Mouse (Mus musculus) forebrain, embryonic 11.5 days (tissue): ENCODE data around the gene Psma1. TPM values are rescaled to one million over a fixed set of nuclear protein-coding genes. Genes with fewer than 3 reads are reported as not detected.

Experiments
- ATAC-seq: fragments of 200-750 bp; cut with Nextera tagmentation; replicated peaks from 2 replicates; pipeline ENCODE4 v1.8.0; 2017; ENCODE audit warnings: moderate TSS enrichment; ENCODE audit not compliant: low FRiP score
- DNase-seq: peaks from one replicate; pipeline ENCODE4 v3.0.0-alpha.2; 2017; ENCODE audit warnings: low spot score
- H3K27ac ChIP-seq: fragments of 300-500 bp; sonication (generic); 2 replicates; pipeline ENCODE4 v1.5.1; 2014; ENCODE audit warnings: low read depth, low read length
- H3K27me3 ChIP-seq: fragments of 300-500 bp; sonication (generic); 2 replicates; pipeline ENCODE4 v1.6.1; 2014; ENCODE audit warnings: mild to moderate bottlenecking, low read length, mixed read lengths; ENCODE audit not compliant: control insufficient read depth, insufficient read depth
- H3K36me3 ChIP-seq: fragments of 300-500 bp; sonication (generic); 2 replicates; pipeline ENCODE4 v1.6.1; 2014; ENCODE audit warnings: mild to moderate bottlenecking, low read length, moderate library complexity, mixed read lengths; ENCODE audit not compliant: control insufficient read depth, insufficient read depth
- H3K4me1 ChIP-seq: fragments of 300-500 bp; sonication (generic); replicated peaks from 2 replicates; pipeline ENCODE4 v1.6.1; 2014; ENCODE audit warnings: low read length, mixed read lengths; ENCODE audit not compliant: control insufficient read depth, insufficient read depth
- H3K4me2 ChIP-seq: fragments of 300-500 bp; sonication (generic); 2 replicates; pipeline ENCODE4 v1.6.1; 2014; ENCODE audit warnings: low read depth, mild to moderate bottlenecking, low read length, moderate library complexity, mixed read lengths; ENCODE audit not compliant: severe bottlenecking
- H3K4me3 ChIP-seq: fragments of 300-500 bp; sonication (generic); 2 replicates; pipeline ENCODE4 v1.5.1; 2014; ENCODE audit warnings: low read depth, low read length
- H3K9ac ChIP-seq: fragments of 300-500 bp; sonication (generic); 2 replicates; pipeline ENCODE4 v1.6.1; 2014; ENCODE audit warnings: low read length
- H3K9me3 ChIP-seq: fragments of 300-500 bp; sonication (generic); 2 replicates; pipeline ENCODE4 v1.6.1; 2016; ENCODE audit warnings: low read length, mixed read lengths; ENCODE audit not compliant: control insufficient read depth
- WGBS: fragments of 180-500 bp; shearing (Covaris S2); extraction: QIAGEN DNeasy Blood & Tissue Kit; methylation state at CpG from one replicate; pipeline ENCODE4 v1.1.7; 2014; 5-methylcytosine and 5-hydroxymethylcytosine counted together
- polyA plus RNA-seq: library from polyadenylated mRNA; unstranded; fragments of >200 nt; fragmentation: Nextera tagmentation; extraction: Ambion mirVana; gene quantifications from 2 replicates; pipeline ENCODE4 v1.2.1, GENCODE M21; 2014

The Psma1 gene
- polyA plus RNA-seq, 1 experiment from 2014 or later, result 477 TPM

DNA sequence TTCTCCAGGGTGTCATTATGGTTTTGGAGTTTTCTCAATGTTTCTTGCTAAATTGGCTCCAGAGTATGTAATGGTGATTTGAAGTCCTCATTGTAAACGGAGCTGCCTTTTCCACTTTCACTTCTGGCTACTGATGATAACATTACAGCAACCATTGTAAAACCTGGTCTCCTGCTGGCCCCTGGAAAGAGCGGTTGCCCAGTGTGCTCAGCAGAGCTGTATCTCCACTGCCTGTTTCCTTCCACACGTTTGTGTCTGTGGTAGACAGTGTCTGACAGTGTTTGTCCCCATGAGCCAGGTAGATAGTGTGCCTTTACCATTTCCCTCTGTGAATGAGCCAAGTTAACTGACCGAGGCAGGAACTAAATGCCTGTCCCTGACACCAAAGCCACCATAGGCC, 33.1 kb upstream of the Psma1 start:
- ATAC-seq (no peak), DNase-seq (no peak)
- Histone ChIP-seq H3K9me3 (no peaks in the 10 kb centered on the region), H3K4me1 (no peaks in the 10 kb centered on the region), H3K4me2 (no peak overlapping the region), H3K9ac (no peak overlapping the region), H3K4me3 (no peak overlapping the region), H3K36me3 (no peaks in the 10 kb centered on the region), H3K27me3 (peaks cover 8% of the 10 kb centered on the region), H3K27ac (no peak overlapping the region)
- WGBS, result 67% methylated on average over 4 of the region's 4 CpGs

DNA sequence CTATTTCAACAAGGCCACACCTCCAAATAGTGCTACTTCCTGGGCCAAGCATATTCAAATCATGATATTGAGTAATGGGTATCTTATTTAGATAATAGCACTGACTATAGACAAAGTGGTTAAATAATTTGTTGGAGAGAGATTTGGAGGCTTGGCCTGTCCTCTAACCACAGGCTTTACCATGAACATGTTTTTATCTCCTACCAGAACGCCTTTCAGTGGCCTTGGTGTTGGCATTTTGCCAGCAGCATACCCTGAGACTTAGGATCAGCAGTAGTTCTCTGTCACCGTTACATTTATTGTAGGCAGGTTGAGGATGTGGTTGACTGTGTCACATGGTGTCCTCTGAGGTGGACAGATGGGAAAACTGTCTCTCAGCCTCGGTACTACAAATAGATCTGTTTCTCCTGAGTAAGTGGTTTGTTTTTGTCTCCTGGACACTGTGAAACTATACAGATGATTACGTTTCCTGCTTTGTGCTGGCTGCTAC, 25.4 kb upstream of the Psma1 start:
- Histone ChIP-seq H3K9me3 (no peaks in the 10 kb centered on the region), H3K27ac (no peak overlapping the region), H3K27me3 (no peaks in the 10 kb centered on the region), H3K9ac (no peak overlapping the region), H3K4me1 (no peaks in the 10 kb centered on the region), H3K36me3 (no peaks in the 10 kb centered on the region), H3K4me2 (no peak overlapping the region), H3K4me3 (no peak overlapping the region)
- ATAC-seq, result no peak
- WGBS, result 84% methylated on average over 4 of the region's 4 CpGs
- no peak for DNase-seq

DNA sequence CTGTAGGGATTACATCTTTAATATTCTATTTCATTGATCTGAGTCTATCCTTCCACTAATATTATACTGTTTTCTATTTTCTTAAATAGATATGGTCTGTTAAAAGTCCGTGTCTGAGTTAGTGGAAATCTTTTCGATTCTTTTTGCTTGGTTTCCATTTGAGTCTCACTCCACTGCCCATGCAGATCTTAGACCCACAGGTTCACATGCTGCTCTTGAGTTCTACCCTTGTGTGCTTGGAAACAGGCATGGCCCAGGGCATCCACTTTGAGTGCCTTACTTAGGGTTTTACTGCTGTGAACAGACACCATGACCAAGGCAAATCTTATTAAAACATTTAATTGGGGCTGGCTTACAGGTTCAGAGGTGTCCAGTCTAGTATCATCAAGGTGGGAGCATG, 24.9 kb upstream of the Psma1 start:
- 86% methylated on average over 2 of the region's 2 CpGs for WGBS
- Histone ChIP-seq H3K36me3 (no peaks in the 10 kb centered on the region), H3K4me1 (no peaks in the 10 kb centered on the region), H3K9me3 (no peaks in the 10 kb centered on the region), H3K4me2 (no peak overlapping the region), H3K4me3 (no peak overlapping the region), H3K27me3 (no peaks in the 10 kb centered on the region), H3K9ac (no peak overlapping the region), H3K27ac (no peak overlapping the region)
- no peak for DNase-seq
- no peak for ATAC-seq

DNA sequence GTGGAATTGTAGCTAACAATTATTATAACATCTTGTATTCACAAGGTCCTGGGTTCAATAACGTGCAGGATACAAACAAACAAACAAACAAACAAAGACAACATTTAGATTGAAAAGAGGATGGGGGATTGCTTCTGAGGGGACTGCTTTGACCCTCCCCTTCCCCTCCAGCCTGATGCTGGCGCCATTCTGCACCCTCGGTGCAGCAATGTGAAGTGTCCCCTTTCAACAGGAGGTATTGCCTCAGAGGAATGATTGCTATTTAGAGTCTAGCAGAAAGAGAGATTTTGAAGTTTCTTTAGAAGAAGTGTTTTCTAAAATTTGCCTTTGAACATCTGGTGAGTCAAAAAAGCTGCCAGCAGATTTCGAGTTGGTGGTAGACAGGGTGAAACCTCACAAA, 23.3 kb upstream of the Psma1 start:
- no peak overlapping the region for H3K4me3 ChIP-seq
- H3K4me1 ChIP-seq, result no peaks in the 10 kb centered on the region
- ATAC-seq (no peak), DNase-seq (no peak)
- H3K27ac ChIP-seq, result no peak overlapping the region
- no peak overlapping the region for H3K4me2 ChIP-seq
- no peaks in the 10 kb centered on the region for H3K9me3 ChIP-seq
- 70% methylated on average over 4 of the region's 4 CpGs for WGBS
- H3K27me3 ChIP-seq, result no peaks in the 10 kb centered on the region
- H3K9ac ChIP-seq, result no peak overlapping the region
- no peaks in the 10 kb centered on the region for H3K36me3 ChIP-seq

DNA sequence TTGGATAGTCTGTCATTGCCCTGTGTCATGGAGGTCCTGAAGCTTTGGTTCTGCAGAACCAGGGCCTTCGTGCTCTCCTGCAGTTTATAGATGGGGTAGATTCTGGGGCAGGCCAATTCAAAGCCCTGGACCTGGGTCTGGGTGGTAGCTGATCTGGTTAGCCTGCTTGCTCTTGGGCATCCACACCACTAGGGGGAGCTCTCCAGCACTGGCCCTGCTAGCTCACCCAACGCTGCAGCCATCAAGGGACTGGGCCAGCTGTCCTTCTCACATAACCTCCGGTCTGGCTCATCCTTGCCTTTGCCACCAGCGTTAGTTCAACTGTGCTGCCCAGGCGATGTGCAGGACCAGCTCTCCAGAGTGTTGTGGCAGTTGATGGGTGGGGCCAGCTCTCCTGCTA, 18.8 kb upstream of the Psma1 start:
- Histone ChIP-seq H3K9ac (no peak overlapping the region), H3K4me1 (no peaks in the 10 kb centered on the region), H3K4me3 (no peak overlapping the region), H3K4me2 (no peak overlapping the region), H3K27ac (no peak overlapping the region), H3K36me3 (no peaks in the 10 kb centered on the region), H3K9me3 (no peaks in the 10 kb centered on the region), H3K27me3 (no peaks in the 10 kb centered on the region)
- no peak for ATAC-seq
- no peak for DNase-seq
- 79% methylated on average over 5 of the region's 5 CpGs for WGBS

DNA sequence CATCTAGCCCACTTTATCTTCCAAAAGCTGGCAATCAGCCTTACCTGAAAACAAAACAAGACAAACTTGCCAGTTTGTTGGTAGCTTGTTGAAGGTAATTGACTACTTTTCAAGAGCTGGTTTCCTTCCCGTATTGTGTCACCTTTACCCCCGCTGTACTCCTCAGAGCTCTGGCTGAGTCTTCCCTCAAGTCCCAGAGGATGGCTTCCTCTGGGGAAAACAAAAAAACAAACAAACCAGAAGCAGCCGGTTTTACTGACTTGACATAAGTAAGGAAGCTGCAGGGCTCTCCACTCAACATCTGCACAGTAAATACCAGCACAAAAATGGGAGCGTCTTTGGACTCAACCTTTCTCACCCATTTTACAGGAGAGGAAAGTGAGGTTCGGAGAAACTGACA, 18.0 kb upstream of the Psma1 start:
- Histone ChIP-seq H3K36me3 (no peaks in the 10 kb centered on the region), H3K4me2 (no peak overlapping the region), H3K9me3 (no peaks in the 10 kb centered on the region), H3K4me1 (no peaks in the 10 kb centered on the region), H3K4me3 (no peak overlapping the region), H3K9ac (no peak overlapping the region), H3K27ac (no peak overlapping the region), H3K27me3 (no peaks in the 10 kb centered on the region)
- no peak for DNase-seq
- 88% methylated on average over 5 of the region's 5 CpGs for WGBS
- no peak for ATAC-seq

DNA sequence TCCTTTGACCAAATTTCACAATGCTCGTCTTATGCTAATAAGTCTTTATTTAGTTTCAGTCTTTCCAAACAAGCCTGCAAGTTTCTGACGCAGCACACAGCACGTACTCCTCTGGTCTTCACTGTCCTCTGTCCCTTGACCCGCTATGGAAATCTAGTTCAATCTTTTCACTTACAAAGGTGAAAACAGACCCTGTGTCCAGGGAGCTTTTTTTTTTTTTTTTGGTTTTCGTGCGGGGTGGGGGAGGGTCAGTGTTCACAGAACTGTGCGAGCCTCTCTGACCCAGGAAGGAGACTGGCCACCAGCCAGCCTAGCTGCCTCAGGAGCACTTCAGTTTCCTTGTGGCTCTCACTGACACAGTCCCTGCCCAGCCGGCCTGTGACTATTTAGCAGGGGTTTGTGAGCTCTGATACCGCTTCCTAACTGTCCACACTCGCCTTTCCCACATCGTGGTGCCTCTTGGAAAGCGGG, 16.6 kb upstream of the Psma1 start:
- no peaks in the 10 kb centered on the region for H3K9me3 ChIP-seq
- H3K9ac ChIP-seq, result peak overlapping the region; percentile 21; the same call in 1 of the 2 replicates
- H3K27me3 ChIP-seq, result no peaks in the 10 kb centered on the region
- H3K27ac ChIP-seq, result no peak overlapping the region
- WGBS, result 10% methylated on average over 12 of the region's 12 CpGs
- ATAC-seq (no peak; the same call in 1 of the 2 replicates), DNase-seq (no peak)
- peak overlapping the region; percentile 29; the same call in 1 of the 2 replicates for H3K4me2 ChIP-seq
- no peak overlapping the region for H3K4me3 ChIP-seq
- no peaks in the 10 kb centered on the region for H3K4me1 ChIP-seq
- H3K36me3 ChIP-seq, result no peaks in the 10 kb centered on the region

DNA sequence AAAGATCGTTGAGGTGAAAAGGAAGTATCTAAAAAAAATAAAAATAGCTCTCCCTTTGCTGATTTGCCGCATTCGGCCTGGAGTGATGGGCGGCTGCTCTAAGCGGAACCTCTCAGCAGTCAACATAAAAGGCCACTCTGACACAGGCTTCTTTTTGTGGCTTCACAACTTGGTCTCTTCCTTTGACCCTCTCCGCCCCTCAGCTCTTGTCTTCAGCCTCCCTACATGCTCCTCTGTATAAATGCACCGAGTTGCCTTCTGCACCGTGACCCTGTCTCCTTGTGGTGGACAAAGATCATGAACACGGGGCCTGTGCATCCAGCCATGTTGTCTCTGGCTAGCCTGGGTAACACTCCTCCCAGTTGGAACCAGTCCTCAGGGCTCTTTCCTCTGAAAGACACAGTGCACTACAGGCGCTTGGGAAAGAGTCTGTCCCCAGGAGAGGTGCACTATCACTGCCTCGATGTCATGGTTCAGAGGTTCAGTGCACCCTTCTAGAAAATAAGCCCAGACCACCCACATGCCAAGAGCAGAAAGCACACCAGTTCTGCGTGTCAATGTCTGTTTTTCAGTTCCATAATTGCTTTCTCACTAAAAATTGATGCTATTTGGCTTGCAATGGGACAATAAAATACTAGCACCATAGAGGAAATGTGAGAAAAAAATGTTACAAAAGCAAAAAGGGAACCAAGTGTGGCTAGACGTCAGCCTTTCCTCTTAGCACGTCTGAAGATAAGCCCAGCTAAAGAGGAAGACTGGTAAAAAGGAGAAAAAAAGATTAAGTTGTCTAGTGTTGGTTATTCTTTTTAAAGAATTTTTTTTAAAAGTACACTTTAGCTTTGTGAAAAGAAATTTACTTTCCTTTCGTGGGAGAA, 15.8 kb upstream of the Psma1 start:
- H3K4me2 ChIP-seq, result no peak overlapping the region
- no peaks in the 10 kb centered on the region for H3K9me3 ChIP-seq
- WGBS, result 37% methylated on average over 15 of the region's 15 CpGs
- H3K4me1 ChIP-seq, result no peaks in the 10 kb centered on the region
- ATAC-seq, result no peak
- H3K27me3 ChIP-seq, result no peaks in the 10 kb centered on the region
- no peak overlapping the region for H3K9ac ChIP-seq
- DNase-seq, result no peak
- H3K36me3 ChIP-seq, result no peaks in the 10 kb centered on the region
- H3K27ac ChIP-seq, result no peak overlapping the region
- H3K4me3 ChIP-seq, result no peak overlapping the region

DNA sequence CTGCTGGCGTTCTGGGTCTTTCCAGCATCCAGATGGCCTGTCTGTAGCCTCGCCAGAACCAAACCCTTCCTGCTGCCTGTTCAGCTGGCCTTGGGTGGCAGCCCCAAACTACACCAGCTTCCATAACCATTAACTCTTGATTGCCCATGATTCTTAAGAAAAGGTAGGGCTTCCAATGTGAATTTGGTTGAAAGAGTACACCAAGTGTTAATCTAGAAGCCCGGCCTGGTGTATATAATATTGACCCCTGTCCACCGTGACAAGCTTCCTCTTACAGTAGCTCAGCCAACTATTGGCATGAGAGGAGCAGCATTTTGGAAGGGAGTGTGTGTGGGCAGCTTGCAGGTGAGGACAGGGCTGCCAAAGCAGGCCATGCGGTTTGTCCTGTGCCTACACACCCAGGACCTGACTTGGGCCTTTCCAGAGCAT, 14.2 kb upstream of the Psma1 start:
- Histone ChIP-seq H3K4me2 (no peak overlapping the region), H3K36me3 (no peaks in the 10 kb centered on the region), H3K9ac (no peak overlapping the region), H3K4me1 (no peaks in the 10 kb centered on the region), H3K9me3 (no peaks in the 10 kb centered on the region), H3K27me3 (no peaks in the 10 kb centered on the region), H3K4me3 (no peak overlapping the region), H3K27ac (no peak overlapping the region)
- 55% methylated on average over 5 of the region's 5 CpGs for WGBS
- DNase-seq (no peak), ATAC-seq (no peak)
